Mouse (Mus musculus) gastrocnemius, adult 2 months (tissue): ENCODE data around the gene Tmem72. TPM values are rescaled to one million over a fixed set of nuclear protein-coding genes. Genes with fewer than 3 reads are reported as not detected.

Source experiments
- DNase-seq: peaks from one replicate; pipeline ENCODE4 v3.0.0; 2022
- H3K27ac ChIP-seq: fragments of 200-600 bp; 2 replicates; pipeline ENCODE4 v1.8.1; 2022; ENCODE audit warnings: mild to moderate bottlenecking
- H3K4me3 ChIP-seq: fragments of 200-600 bp; 2 replicates; pipeline ENCODE4 v1.8.1; 2022; ENCODE audit warnings: mild to moderate bottlenecking, moderate library complexity
- CTCF ChIP-seq: fragments of 200-600 bp; IDR thresholded peaks from 2 replicates; pipeline ENCODE4 v1.8.1; 2022; ENCODE audit warnings: antibody characterized with exemption, mild to moderate bottlenecking, moderate library complexity
- intact Hi-C: fragments of 180-260 bp; cut with DNase I; formaldehyde crosslinking; loops from one replicate; pipeline ENCODE4 v1.15.1; 2025
- total RNA-seq, 2 experiments: library from RNA; stranded (reverse); gene quantifications; 2 replicates each; pipeline ENCODE4 v1.2.3; 2021

Tmem72 gene
- total RNA-seq, 2 experiments from 2014 or later = 0.03 TPM

DNA sequence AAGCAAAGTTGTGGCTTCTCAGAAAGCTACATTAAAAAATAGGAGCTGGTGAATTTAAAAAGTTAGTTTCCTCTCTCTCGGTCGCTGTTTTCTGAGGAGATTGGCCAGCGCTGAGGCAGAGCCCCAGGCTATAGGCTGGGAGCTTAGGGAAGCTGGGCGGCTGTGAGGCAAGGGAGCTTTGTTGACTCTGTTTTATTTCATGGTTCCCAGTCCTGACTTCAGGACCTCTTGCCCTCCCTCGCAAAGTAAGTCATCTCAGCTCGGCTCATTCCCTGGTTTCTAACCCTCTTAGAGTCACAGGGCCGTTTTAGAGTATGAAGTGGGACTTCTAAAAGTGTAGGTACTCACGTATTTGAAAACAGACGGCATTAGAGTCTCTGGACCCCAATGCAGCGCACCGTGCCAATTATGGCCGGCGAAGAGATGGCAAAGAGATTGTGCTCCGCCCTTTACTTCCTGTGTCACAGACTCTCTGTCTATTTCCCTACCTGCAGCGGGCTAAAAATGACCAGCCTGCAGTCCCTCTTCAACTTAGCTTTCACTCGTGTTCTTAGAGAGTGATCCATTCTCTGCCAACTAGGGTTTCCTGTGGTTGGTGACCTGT lies 42.3 kb downstream of the Tmem72 start:
- H3K27ac ChIP-seq = peak overlapping the region; percentile 72
- peak overlapping the region; percentile 74 for H3K4me3 ChIP-seq
- intact Hi-C loops = no loop called here
- no peak for DNase-seq
- no peak for TF ChIP-seq CTCF

DNA sequence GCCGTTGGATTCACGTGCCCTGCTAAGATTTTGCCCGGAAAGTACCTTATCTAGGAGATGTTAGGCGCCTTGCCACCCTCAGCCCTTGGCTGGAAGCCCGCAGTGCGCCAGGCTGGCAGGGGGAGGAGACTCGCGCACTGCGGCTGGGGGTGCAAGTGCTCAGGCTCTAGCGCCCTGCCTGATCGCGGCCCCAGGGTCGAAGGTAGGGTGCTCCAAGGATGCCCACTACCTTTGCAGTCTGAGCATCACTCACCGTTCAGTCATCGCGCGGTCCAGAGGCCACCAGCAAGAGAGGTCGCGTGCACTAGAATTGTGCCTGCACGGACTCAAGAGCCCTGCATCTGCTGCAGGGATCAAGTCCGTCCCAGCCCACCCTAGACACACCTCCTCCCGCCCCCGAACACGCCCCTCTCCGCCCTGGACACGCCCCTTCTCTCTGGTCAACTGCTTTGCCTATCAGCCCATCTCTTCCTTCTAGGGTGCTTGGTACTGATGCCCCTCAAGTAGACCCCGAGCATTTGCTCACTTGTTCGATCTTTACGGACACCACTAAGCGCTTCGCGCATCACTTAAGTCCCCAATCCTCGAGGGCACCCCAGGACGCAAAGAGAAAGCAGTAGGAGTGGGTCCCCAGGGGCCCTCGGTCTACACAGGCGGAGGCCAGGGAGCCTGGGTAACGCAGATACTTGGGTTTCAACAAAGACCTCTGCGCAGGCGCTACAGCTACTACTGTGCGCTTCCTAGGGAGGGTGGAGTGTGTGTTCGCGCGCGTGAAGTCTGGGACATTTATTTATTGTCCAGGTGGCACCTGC lies 43.0 kb downstream of the Tmem72 start, which contains the start of gene Rassf4:
Rassf4 (minus strand) TSS at position 482 of the 812 bp plus-strand sequence.
- TF ChIP-seq CTCF = no peak
- peak; percentile 88 for DNase-seq
- Histone ChIP-seq H3K4me3 (peak within 1 kb of the TSS; percentile 74), H3K27ac (peak within 1 kb of the TSS; percentile 72)
- intact Hi-C loops = no loop called here

DNA sequence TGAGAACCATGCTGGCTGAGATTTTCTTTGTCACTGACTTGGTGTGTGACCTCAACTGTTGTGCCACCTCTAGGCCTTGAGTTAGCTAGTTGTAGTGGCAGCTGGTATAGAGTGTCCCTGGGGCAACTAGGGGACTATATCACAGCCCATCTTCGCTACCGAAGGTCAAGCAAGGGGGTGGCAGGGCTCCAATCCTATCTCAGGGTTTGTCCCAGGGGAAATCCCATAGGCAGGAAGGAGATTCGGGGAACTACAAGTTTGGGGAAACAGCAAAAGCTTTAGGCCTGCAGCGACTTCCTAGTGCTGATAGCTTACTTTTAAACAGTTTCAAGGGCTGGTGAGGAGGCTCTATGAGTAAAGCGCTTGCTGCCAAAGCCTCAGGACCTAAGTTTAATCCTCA lies 44.4 kb downstream of the Tmem72 start:
- Histone ChIP-seq H3K4me3 (peak overlapping the region; percentile 74), H3K27ac (no peak overlapping the region)
- DNase-seq = no peak
- intact Hi-C loops = no loop called here
- TF ChIP-seq CTCF = no peak

DNA sequence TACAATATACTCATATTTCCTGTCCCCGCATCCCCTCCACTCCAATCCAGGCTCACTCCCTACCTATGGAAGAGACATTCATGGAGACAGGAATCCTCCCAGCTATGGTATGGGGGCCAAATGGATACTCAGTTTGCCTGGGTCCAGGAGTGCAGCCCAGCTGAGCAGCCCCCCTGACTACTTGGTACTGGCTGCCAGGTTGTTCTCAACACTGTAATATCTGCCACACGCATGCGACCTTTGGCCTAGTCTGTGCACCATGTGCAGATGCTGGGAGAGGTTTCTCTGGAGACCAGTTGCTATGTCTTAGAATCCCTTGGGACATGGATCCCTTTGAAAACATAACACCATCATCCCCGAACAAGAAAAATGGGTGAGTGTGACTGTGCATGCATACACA lies 44.9 kb downstream of the Tmem72 start:
- TF ChIP-seq CTCF = no peak
- DNase-seq = no peak
- H3K27ac ChIP-seq = 0 out of 2 replicates have a peak overlapping the region, but pooled peaks have one; percentile 5
- peak overlapping the region; percentile 39 for H3K4me3 ChIP-seq
- intact Hi-C loops = no loop called here

DNA sequence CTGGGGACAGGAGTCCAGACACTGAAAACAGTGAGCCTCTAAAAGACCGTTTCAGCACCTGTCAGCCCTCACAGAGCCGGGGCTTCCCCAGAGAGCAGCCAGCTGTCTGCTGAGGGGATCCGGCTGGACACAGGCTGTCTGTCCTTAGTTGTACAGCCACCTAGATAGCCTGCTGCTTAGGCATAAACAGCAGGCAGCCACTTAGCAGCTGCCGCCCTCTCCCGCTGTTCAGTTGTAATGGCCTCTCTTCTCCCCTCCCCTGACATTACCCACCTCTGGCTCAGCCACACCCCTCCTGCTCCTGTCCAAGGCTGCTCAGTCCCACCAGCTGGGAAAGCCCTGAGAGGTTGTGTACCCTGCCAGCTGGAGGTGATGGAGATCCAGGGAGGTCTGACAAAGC lies 45.7 kb downstream of the Tmem72 start:
- H3K27ac ChIP-seq = peak overlapping the region; percentile 20; the same call in 1 of the 2 replicates
- TF ChIP-seq CTCF = no peak
- DNase-seq = no peak
- peak overlapping the region; percentile 1 for H3K4me3 ChIP-seq
- intact Hi-C loops = no loop called here

DNA sequence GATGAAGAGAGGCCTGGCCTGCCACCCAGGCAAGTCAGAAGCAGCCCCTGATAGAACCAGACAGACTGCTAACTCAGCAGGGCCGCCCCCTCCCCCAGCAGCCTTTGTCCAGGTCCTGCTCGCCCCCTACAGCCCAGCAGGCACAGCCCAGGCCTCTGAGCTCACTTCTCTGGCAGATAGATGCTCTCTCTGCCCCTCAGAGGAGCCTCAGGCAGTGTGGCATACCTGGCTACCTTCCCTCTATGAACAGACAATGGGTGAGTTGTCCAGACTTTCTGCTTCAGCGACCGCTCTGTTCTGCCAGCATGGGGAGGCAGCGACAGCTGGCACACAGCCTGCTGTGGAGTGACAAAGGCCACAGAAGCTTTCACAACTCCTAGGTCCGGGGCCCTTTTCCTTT lies 46.6 kb downstream of the Tmem72 start:
- H3K4me3 ChIP-seq = peak overlapping the region; percentile 1
- DNase-seq = no peak
- intact Hi-C loops = no loop called here
- TF ChIP-seq CTCF = no peak
- 0 out of 2 replicates have a peak overlapping the region, but pooled peaks have one; percentile 2 for H3K27ac ChIP-seq

DNA sequence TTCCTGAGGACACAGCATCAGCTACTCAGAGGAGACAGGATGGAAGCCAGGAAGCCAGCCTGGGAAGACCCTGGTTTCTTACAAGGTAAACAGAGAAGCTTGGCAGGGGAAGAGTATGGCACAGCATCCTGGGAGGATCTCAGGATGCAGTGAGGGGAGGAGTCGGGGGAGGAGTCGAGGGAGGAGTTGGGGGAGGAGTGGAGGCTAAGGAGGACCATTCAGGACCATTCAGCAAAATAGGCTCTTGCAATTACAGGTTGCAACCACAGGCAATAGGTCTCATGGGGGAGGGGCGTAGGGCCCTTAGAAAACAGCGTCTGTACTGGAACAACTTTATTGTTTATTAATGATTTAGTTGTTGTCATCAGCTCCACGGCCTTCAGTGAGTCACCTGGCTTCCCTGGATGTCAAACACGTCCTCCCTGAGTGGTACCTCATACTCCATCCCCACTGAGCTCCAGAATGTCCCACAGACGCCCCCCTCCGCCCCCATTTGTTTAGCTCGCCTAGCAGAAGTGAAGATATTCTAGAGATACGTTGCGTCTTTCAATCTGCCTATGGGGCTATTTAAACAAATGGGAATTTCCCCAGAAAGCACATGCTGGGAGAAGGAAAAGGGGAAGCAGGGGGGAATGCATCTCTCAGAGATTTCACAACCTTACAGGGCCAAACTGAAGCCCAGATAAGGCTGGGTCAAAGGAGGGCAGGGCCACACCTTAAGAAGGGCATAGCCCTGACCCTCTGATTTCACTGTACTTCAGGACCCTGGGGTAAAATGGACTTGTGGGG lies 47.8 kb downstream of the Tmem72 start:
- no peak for TF ChIP-seq CTCF
- no peak overlapping the region for H3K4me3 ChIP-seq
- intact Hi-C loops = no loop called here
- no peak overlapping the region for H3K27ac ChIP-seq
- peak; percentile 27 for DNase-seq

DNA sequence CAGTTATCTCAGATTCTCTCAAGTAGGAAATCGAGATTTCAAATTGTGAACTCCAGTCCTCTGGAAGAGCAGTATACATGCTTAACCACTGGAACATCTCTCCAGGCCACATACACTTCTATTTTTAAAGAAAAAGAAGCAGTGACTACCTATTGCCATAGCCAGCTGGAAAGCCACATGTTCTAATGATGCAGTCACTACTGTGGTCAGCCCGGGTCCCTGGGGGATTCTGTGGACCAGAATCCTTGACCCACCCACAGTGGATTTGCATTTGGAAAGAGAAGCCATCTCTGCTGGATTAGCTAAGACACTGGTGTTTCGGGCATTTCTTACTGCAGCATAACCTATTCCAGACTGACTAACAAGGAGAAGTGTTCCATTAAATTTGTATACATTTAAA lies 49.3 kb downstream of the Tmem72 start:
- intact Hi-C loops = no loop called here
- Histone ChIP-seq H3K27ac (no peak overlapping the region), H3K4me3 (no peak overlapping the region)
- DNase-seq = no peak
- no peak for TF ChIP-seq CTCF

DNA sequence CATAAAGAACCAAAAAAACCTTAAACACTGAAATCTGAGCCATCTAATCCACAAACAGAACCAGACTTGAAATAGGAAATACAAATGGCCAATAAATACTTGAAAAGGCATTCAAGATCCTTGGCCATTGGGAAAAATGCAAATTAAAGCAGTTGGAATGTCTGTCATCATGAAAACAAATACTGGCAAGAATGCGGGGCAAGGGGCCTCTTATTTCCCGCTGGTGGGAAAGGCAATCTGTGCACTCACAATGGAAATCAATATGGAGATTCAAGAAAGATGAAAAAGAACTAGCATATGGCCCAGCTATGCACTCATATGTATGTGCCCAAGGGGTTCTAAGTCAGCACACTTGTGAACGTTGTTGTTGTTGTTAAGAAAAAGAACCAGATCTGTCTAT lies 49.8 kb downstream of the Tmem72 start:
- H3K27ac ChIP-seq = no peak overlapping the region
- DNase-seq = no peak
- H3K4me3 ChIP-seq = no peak overlapping the region
- intact Hi-C loops = no loop called here
- no peak for TF ChIP-seq CTCF

DNA sequence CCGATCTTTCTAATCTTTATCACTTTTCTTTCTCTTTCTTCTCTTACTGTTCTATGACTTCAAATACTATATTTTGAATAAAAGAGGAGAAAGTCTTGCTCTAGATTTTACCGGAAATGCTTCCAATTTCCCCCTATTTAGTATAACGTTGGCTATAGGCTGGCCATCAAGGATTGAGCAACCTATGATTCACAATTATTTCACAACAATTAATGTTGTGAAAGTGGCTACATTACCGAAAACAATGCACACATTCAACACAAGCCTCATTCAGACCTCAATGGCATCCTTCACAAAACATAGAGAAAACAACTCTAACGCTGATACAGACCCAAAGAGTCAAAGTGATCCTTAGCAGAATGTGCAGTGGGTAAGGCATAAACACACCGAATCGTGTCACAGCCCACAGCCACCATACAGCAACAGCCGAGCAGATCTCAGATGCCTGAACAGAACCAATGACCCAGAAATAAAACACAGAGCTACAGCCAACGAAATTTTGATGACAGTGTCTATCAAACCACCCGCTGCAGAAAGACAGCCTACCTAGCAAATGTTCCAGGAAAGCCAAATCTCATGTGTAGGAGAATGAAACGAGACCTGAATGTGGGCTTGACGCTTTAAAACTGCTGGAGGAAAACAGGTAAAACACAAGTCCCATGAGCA lies 50.5 kb downstream of the Tmem72 start:
- no peak overlapping the region for H3K4me3 ChIP-seq
- intact Hi-C loops = no loop called here
- H3K27ac ChIP-seq = no peak overlapping the region
- no peak for DNase-seq
- TF ChIP-seq CTCF = no peak

DNA sequence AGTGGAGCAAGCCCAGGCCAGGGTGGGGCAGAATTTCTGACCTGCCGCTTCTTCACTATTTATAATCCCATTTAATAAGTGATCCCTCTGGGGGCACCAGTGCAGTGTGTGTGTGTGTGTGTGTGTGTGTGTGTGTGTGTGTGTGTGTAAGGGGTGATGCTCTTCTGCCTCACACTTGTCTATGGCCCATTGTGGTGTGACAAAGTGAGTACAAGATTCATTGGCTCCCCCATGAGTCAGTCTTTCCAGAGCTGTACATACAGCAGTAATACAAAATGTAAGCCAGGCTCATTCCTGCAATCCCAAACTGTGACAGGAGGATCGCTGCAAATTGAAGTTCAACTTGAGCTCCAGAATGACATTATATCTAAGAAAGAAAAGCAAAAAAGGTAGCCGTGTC lies 51.9 kb downstream of the Tmem72 start:
- DNase-seq = no peak
- TF ChIP-seq CTCF = no peak
- intact Hi-C loops = no loop called here
- no peak overlapping the region for H3K27ac ChIP-seq
- no peak overlapping the region for H3K4me3 ChIP-seq

DNA sequence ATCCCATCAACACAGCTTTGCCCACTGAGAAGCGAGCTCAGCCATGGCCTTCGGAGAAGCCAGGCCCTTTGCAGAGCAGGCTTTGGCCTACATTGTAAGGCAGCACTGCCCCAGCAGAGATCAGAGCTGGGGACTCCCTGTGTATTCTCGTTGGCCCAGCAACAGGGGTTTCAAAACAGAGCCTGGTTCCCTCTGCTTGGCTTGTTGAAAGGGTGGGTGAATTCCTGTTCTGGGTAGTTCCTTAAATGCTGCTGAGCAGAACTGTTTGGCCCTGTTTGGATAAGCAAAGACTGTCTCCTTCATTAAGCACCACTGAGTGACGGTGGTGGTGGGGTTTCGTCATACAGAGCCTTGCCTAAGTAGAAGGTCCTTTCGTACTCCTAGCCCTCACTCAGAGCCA lies 52.7 kb downstream of the Tmem72 start:
- Histone ChIP-seq H3K27ac (no peak overlapping the region), H3K4me3 (no peak overlapping the region)
- TF ChIP-seq CTCF = no peak
- intact Hi-C loops = no loop called here
- DNase-seq = no peak
